Mouse (Mus musculus) liver, postnatal 0 days (tissue): Measurements from ENCODE around the gene Mpzl2. TPM values are rescaled to one million over a fixed set of nuclear protein-coding genes. Genes with fewer than 3 reads are reported as not detected.

Experiments
- ATAC-seq: fragments of 200-750 bp; cut with Nextera tagmentation; 2 replicates; pipeline ENCODE4 v1.8.0; 2017; ENCODE audit warnings: mild to moderate bottlenecking, moderate library complexity
- DNase-seq: peaks from one replicate; pipeline ENCODE4 v3.0.0-alpha.2; 2016
- H3K27ac ChIP-seq: fragments of 300-500 bp; sonication (generic); 2 replicates; pipeline ENCODE4 v1.5.1; 2014; ENCODE audit warnings: antibody characterized with exemption, moderate library complexity, mild to moderate bottlenecking, low read depth
- H3K27me3 ChIP-seq: fragments of 300-500 bp; sonication (generic); 2 replicates; pipeline ENCODE4 v1.6.1; 2014; ENCODE audit warnings: low read length, control low read depth, mixed read lengths; ENCODE audit not compliant: insufficient read depth
- H3K36me3 ChIP-seq: fragments of 300-500 bp; sonication (generic); replicated peaks from 2 replicates; pipeline ENCODE4 v1.6.1; 2014; ENCODE audit warnings: mild to moderate bottlenecking, control low read depth, low read length, moderate library complexity, mixed read lengths; ENCODE audit not compliant: insufficient read depth
- H3K4me1 ChIP-seq: fragments of 300-500 bp; sonication (generic); 2 replicates; pipeline ENCODE4 v1.6.1; 2014; ENCODE audit warnings: antibody characterized with exemption, mild to moderate bottlenecking, control low read depth; ENCODE audit not compliant: insufficient read depth
- H3K4me2 ChIP-seq: fragments of 300-500 bp; sonication (generic); 2 replicates; pipeline ENCODE4 v1.6.1; 2014; ENCODE audit warnings: low read depth, mild to moderate bottlenecking, low read length, moderate library complexity, mixed read lengths
- H3K4me3 ChIP-seq: fragments of 300-500 bp; sonication (generic); 2 replicates; pipeline ENCODE4 v1.5.1; 2014; ENCODE audit warnings: low read depth, low read length
- H3K9ac ChIP-seq: fragments of 300-500 bp; sonication (generic); replicated peaks from 2 replicates; pipeline ENCODE4 v1.6.1; 2014; ENCODE audit warnings: mild to moderate bottlenecking, moderate library complexity
- H3K9me3 ChIP-seq: fragments of 300-500 bp; sonication (generic); 2 replicates; pipeline ENCODE4 v1.6.1; 2016; ENCODE audit warnings: mild to moderate bottlenecking, control low read depth, low read length, mixed read lengths
- CTCF ChIP-seq: sonication (generic); IDR thresholded peaks from 2 replicates; pipeline ENCODE4 v1.5.1; 2016; ENCODE audit warnings: antibody characterized with exemption, low read depth
- EP300 ChIP-seq: IDR thresholded peaks from 2 replicates; pipeline ENCODE4 v1.6.1; 2016; ENCODE audit warnings: antibody characterized with exemption, low read depth, mild to moderate bottlenecking
- WGBS: fragments of 180-500 bp; shearing (Covaris S2); extraction: QIAGEN DNeasy Blood & Tissue Kit; methylation state at CpG from one replicate; pipeline ENCODE4 v1.1.7; 2014; ENCODE audit not compliant: insufficient replicate concordance; 5-methylcytosine and 5-hydroxymethylcytosine counted together
- polyA plus RNA-seq: library from polyadenylated mRNA; unstranded; fragments of >200 nt; fragmentation: Nextera tagmentation; extraction: Ambion mirVana; gene quantifications from 2 replicates; pipeline ENCODE4 v1.2.1, GENCODE M21; 2015

Mpzl2 gene
- 13.7 and 15.7 TPM in 2 replicates for polyA plus RNA-seq

- ATAC-seq: no peak
- 46% methylated on average over 5 of the region's 5 CpGs for WGBS
- Histone ChIP-seq H3K27ac (peak within 1 kb of the TSS; percentile 98), H3K4me2 (peak within 1 kb of the TSS; percentile 67), H3K4me1 (peaks cover 4% of the 10 kb centered on the region; the same call in 1 of the 2 replicates), H3K4me3 (peak within 1 kb of the TSS; percentile 47), H3K27me3 (peaks cover 19% of the 10 kb centered on the region), H3K36me3 (no peaks in the 10 kb centered on the region), H3K9me3 (no peaks in the 10 kb centered on the region), H3K9ac (peak within 1 kb of the TSS; percentile 64)
- DNase-seq: no peak
- no peak for TF ChIP-seq CTCF
- TF ChIP-seq EP300: no peak
These were observed at the start of gene Mpzl2 for GRCm38 (mm10) chr9:45039499-45039898. Gene Mpzl2, plus strand, starts transcription at chr9:45039799.

- Histone ChIP-seq H3K9ac (no peak overlapping the region), H3K4me1 (no peaks in the 10 kb centered on the region), H3K36me3 (no peaks in the 10 kb centered on the region), H3K27ac (no peak overlapping the region), H3K9me3 (no peaks in the 10 kb centered on the region), H3K4me2 (no peak overlapping the region), H3K27me3 (no peaks in the 10 kb centered on the region), H3K4me3 (no peak overlapping the region)
- WGBS: 66% methylated on average over 2 of the region's 2 CpGs
- ATAC-seq (no peak), DNase-seq (no peak)
- TF ChIP-seq CTCF: no peak
- TF ChIP-seq EP300: no peak
These were observed 47.8 kb upstream of the Mpzl2 start for GRCm38 (mm10) chr9:44991821-44992220.

GRCm38 (mm10) chr9:44992271-44992670, 47.3 kb upstream of the Mpzl2 start:
- Histone ChIP-seq H3K9ac (no peak overlapping the region), H3K4me2 (no peak overlapping the region), H3K4me3 (no peak overlapping the region), H3K4me1 (no peaks in the 10 kb centered on the region), H3K27ac (no peak overlapping the region), H3K36me3 (no peaks in the 10 kb centered on the region), H3K9me3 (no peaks in the 10 kb centered on the region), H3K27me3 (no peaks in the 10 kb centered on the region)
- no peak for DNase-seq
- TF ChIP-seq EP300 (no peak), CTCF (no peak)
- no peak for ATAC-seq

GRCm38 (mm10) chr9:44993268-44993667, 46.3 kb upstream of the Mpzl2 start:
- ATAC-seq: no peak
- no peaks in the 10 kb centered on the region for H3K27me3 ChIP-seq
- H3K4me2 ChIP-seq: no peak overlapping the region
- H3K9ac ChIP-seq: no peak overlapping the region
- no peak for DNase-seq
- no peaks in the 10 kb centered on the region for H3K4me1 ChIP-seq
- no peaks in the 10 kb centered on the region for H3K36me3 ChIP-seq
- 72% methylated on average over 2 of the region's 2 CpGs for WGBS
- no peak overlapping the region for H3K4me3 ChIP-seq
- H3K9me3 ChIP-seq: no peaks in the 10 kb centered on the region
- H3K27ac ChIP-seq: no peak overlapping the region
- no peak for TF ChIP-seq CTCF
- TF ChIP-seq EP300: no peak

GRCm38 (mm10) chr9:44994962-44995361, 44.6 kb upstream of the Mpzl2 start:
- Histone ChIP-seq H3K9me3 (no peaks in the 10 kb centered on the region), H3K36me3 (no peaks in the 10 kb centered on the region), H3K9ac (no peak overlapping the region), H3K27ac (no peak overlapping the region), H3K4me1 (no peaks in the 10 kb centered on the region), H3K4me3 (no peak overlapping the region), H3K4me2 (no peak overlapping the region), H3K27me3 (no peaks in the 10 kb centered on the region)
- ATAC-seq: no peak
- no peak for TF ChIP-seq CTCF
- no peak for TF ChIP-seq EP300
- WGBS: 74% methylated on average over 4 of the region's 4 CpGs
- no peak for DNase-seq

- H3K9ac ChIP-seq: no peak overlapping the region
- H3K9me3 ChIP-seq: no peaks in the 10 kb centered on the region
- DNase-seq (no peak), ATAC-seq (no peak)
- H3K27ac ChIP-seq: no peak overlapping the region
- no peaks in the 10 kb centered on the region for H3K27me3 ChIP-seq
- 92% methylated on average over 7 of the region's 7 CpGs for WGBS
- TF ChIP-seq CTCF (no peak), EP300 (no peak)
- no peak overlapping the region for H3K4me3 ChIP-seq
- H3K4me2 ChIP-seq: no peak overlapping the region
- no peaks in the 10 kb centered on the region for H3K4me1 ChIP-seq
- no peaks in the 10 kb centered on the region for H3K36me3 ChIP-seq
These were observed 43.0 kb upstream of the Mpzl2 start for GRCm38 (mm10) chr9:44996590-44996989.

GRCm38 (mm10) chr9:44998138-44998537, 41.5 kb upstream of the Mpzl2 start:
- DNase-seq: no peak
- Histone ChIP-seq H3K27me3 (no peaks in the 10 kb centered on the region), H3K4me3 (no peak overlapping the region), H3K27ac (no peak overlapping the region), H3K4me1 (no peaks in the 10 kb centered on the region), H3K36me3 (no peaks in the 10 kb centered on the region), H3K9ac (no peak overlapping the region), H3K9me3 (no peaks in the 10 kb centered on the region), H3K4me2 (no peak overlapping the region)
- no peak for ATAC-seq
- WGBS: 50% methylated on average over 11 of the region's 11 CpGs
- TF ChIP-seq CTCF (no peak), EP300 (no peak)
